Mouse (Mus musculus) testis, postnatal 14 days (tissue): ENCODE data around the gene Gm20388.

Experiments used
- DNase-seq: peaks from one replicate; pipeline ENCODE4 v3.0.0; 2021; ENCODE audit warnings: low spot score

Gene Gm20388

GRCm38 (mm10) chr8:122280588-122281316 lies 2370.1 kb downstream of the Gm20388 start:
- DNase-seq = no peak

GRCm38 (mm10) chr8:122281317-122282034 lies 2370.8 kb downstream of the Gm20388 start:
- DNase-seq = peak; percentile 99

GRCm38 (mm10) chr8:122282035-122282358 lies 2371.4 kb downstream of the Gm20388 start, which contains the start of gene Zfpm1:
TSS of gene Zfpm1 (plus strand) at chr8:122282141.
- no peak for DNase-seq

- DNase-seq = peak; percentile 56
Observed at GRCm38 (mm10) chr8:122282501-122283355, 2372.1 kb downstream of the Gm20388 start.

- DNase-seq = no peak
Observed at GRCm38 (mm10) chr8:122283356-122284202, 2372.9 kb downstream of the Gm20388 start.

GRCm38 (mm10) chr8:122284203-122284658 lies 2373.6 kb downstream of the Gm20388 start:
- peak; percentile 40 for DNase-seq

GRCm38 (mm10) chr8:122284659-122285261 lies 2374.1 kb downstream of the Gm20388 start:
- no peak for DNase-seq

- no peak for DNase-seq
Observed at GRCm38 (mm10) chr8:122285727-122286126, 2375.1 kb downstream of the Gm20388 start.

- no peak for DNase-seq
Observed at GRCm38 (mm10) chr8:122286899-122287298, 2376.3 kb downstream of the Gm20388 start.

GRCm38 (mm10) chr8:122287742-122288141 lies 2377.1 kb downstream of the Gm20388 start:
- DNase-seq = no peak

- no peak for DNase-seq
Observed at GRCm38 (mm10) chr8:122288344-122288743, 2377.7 kb downstream of the Gm20388 start.

GRCm38 (mm10) chr8:122291075-122291474 lies 2380.4 kb downstream of the Gm20388 start:
- no peak for DNase-seq

- DNase-seq = no peak
Observed at GRCm38 (mm10) chr8:122291549-122291948, 2380.9 kb downstream of the Gm20388 start.

- no peak for DNase-seq
Observed at GRCm38 (mm10) chr8:122293484-122293883, 2382.8 kb downstream of the Gm20388 start.

- peak; percentile 64 for DNase-seq
Observed at GRCm38 (mm10) chr8:122294273-122294683, 2383.6 kb downstream of the Gm20388 start.

- no peak for DNase-seq
Observed at GRCm38 (mm10) chr8:122295389-122295788, 2384.7 kb downstream of the Gm20388 start.

GRCm38 (mm10) chr8:122296173-122297001 lies 2385.7 kb downstream of the Gm20388 start:
- no peak for DNase-seq

- DNase-seq = no peak
Observed at GRCm38 (mm10) chr8:122299581-122300254, 2389.1 kb downstream of the Gm20388 start.

- DNase-seq = no peak
Observed at GRCm38 (mm10) chr8:122301081-122301480, 2390.4 kb downstream of the Gm20388 start.
